Mouse (Mus musculus) forebrain, embryonic 13.5 days (tissue): ENCODE measurements around the gene Adgrf5. TPM values are rescaled to one million over a fixed set of nuclear protein-coding genes. Genes with fewer than 3 reads are reported as not detected.

Experiments used
- ATAC-seq: fragments of 200-750 bp; cut with Nextera tagmentation; 2 replicates; pipeline ENCODE4 v1.8.0; 2017
- H3K27ac ChIP-seq: fragments of 300-500 bp; sonication (generic); 2 replicates; pipeline ENCODE4 v1.5.1; 2015; ENCODE audit warnings: inconsistent platforms, mild to moderate bottlenecking, moderate library complexity
- H3K27me3 ChIP-seq: fragments of 300-500 bp; sonication (generic); 2 replicates; pipeline ENCODE4 v1.6.1; 2015; ENCODE audit warnings: mild to moderate bottlenecking, inconsistent platforms
- H3K36me3 ChIP-seq: fragments of 300-500 bp; sonication (generic); 2 replicates; pipeline ENCODE4 v1.6.1; 2015; ENCODE audit warnings: mild to moderate bottlenecking, inconsistent platforms; ENCODE audit not compliant: poor library complexity, severe bottlenecking
- H3K4me1 ChIP-seq: fragments of 300-500 bp; sonication (generic); 2 replicates; pipeline ENCODE4 v1.6.1; 2015; ENCODE audit warnings: inconsistent platforms
- H3K4me2 ChIP-seq: fragments of 300-500 bp; sonication (generic); 2 replicates; pipeline ENCODE4 v1.6.1; 2015; ENCODE audit warnings: inconsistent platforms, mild to moderate bottlenecking, moderate library complexity
- H3K4me3 ChIP-seq: fragments of 300-500 bp; sonication (generic); 2 replicates; pipeline ENCODE4 v1.5.1; 2015; ENCODE audit warnings: mild to moderate bottlenecking, inconsistent platforms
- H3K9ac ChIP-seq: fragments of 300-500 bp; sonication (generic); 2 replicates; pipeline ENCODE4 v1.6.1; 2015; ENCODE audit warnings: mild to moderate bottlenecking, inconsistent platforms
- H3K9me3 ChIP-seq: fragments of 300-500 bp; sonication (generic); replicated peaks from 2 replicates; pipeline ENCODE4 v1.6.1; 2016; ENCODE audit warnings: inconsistent platforms
- WGBS: fragments of 180-500 bp; shearing (Covaris S2); methylation state at CpG from one replicate; pipeline ENCODE4 v1.1.7; 2015; 5-methylcytosine and 5-hydroxymethylcytosine counted together
- polyA plus RNA-seq: library from polyadenylated mRNA; unstranded; fragments of >200 nt; fragmentation: Nextera tagmentation; extraction: Ambion mirVana; gene quantifications from 2 replicates; pipeline ENCODE4 v1.2.1, GENCODE M21; 2015

The Adgrf5 gene
- polyA plus RNA-seq, 1 experiment from 2014 or later = 6.6 TPM

DNA sequence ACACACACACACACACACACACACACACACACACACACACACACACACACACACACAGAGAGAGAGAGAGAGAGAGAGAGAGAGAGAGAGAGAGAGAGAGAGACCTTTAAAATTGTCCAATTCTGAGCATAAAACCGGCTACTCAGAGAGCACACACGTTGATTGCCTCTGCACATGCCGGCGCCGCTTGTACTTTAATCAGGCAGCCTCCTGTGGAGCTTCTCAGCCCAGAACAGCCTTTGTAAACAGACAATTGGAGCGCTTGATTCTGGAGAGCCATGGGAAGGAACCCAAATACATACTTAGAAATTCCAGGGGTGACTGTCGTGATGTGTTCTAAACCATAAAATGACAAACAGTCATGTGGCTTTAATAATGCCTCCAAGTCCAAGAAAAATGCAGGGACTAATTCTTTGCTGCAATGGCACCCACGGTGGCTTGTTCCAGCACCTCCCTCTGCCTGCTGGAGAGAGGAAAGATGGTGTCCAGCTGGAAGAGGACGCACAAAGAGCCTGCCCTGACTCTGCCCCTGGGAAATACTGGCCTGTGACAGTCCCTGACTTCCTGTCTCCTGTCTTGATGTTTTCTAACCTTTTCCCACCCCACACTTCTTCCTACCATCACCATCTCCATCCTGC is 2.2 kb upstream of the Adgrf5 start:
- Histone ChIP-seq H3K36me3 (no peaks in the 10 kb centered on the region), H3K4me2 (peak overlapping the region; percentile 4; the same call in 1 of the 2 replicates), H3K9me3 (no peaks in the 10 kb centered on the region), H3K4me1 (peaks cover 4% of the 10 kb centered on the region; the same call in 1 of the 2 replicates), H3K4me3 (no peak overlapping the region), H3K27ac (no peak overlapping the region), H3K9ac (no peak overlapping the region), H3K27me3 (no peaks in the 10 kb centered on the region)
- ATAC-seq = peak; percentile 48; the same call in 1 of the 2 replicates
- WGBS = 4% methylated on average over 9 of the region's 9 CpGs

GRCm38 (mm10) chr17:43361021-43361420 is 770 bp downstream of the Adgrf5 start:
- no peak overlapping the region for H3K4me3 ChIP-seq

DNA sequence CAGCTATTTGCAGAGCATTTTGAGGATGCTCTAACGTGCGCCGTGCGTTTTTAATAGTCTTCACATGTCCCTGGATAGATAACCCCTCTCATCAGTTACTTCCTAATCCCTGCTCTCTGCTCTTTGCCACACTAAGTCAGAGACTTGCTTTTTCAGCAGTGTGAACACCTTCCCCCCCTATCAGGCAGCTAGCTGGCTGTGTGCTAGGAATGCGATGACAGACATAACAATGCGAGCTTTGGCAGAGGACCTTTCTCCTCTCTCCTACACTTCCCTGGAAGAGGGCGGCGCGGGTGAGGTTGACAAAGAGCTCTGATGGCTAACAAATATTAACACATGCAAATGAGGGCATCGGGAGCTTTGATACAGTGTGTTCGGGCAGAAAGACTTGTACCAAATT is 2.1 kb downstream of the Adgrf5 start:
- no peak overlapping the region for H3K4me3 ChIP-seq
- H3K4me1 ChIP-seq = peaks cover 4% of the 10 kb centered on the region; the same call in 1 of the 2 replicates
- no peak overlapping the region for H3K9ac ChIP-seq
- H3K27ac ChIP-seq = no peak overlapping the region
- ATAC-seq = peak; percentile 21; the same call in 1 of the 2 replicates
- no peaks in the 10 kb centered on the region for H3K27me3 ChIP-seq
- no peaks in the 10 kb centered on the region for H3K9me3 ChIP-seq
- 62% methylated on average over 11 of the region's 11 CpGs for WGBS
- no peaks in the 10 kb centered on the region for H3K36me3 ChIP-seq
- 0 out of 2 replicates have a peak overlapping the region, but pooled peaks have one; percentile 2 for H3K4me2 ChIP-seq

More at GRCm38 (mm10) chr17:43361021-43361420, 770 bp downstream of the Adgrf5 start:
- Histone ChIP-seq H3K4me2 (no peak overlapping the region), H3K4me1 (peaks cover 4% of the 10 kb centered on the region; the same call in 1 of the 2 replicates), H3K9me3 (no peaks in the 10 kb centered on the region), H3K27ac (no peak overlapping the region), H3K27me3 (no peaks in the 10 kb centered on the region), H3K36me3 (no peaks in the 10 kb centered on the region), H3K9ac (no peak overlapping the region)
- 84% methylated on average over 11 of the region's 11 CpGs for WGBS
- ATAC-seq = no peak

GRCm38 (mm10) chr17:43362881-43363280 is 2.6 kb downstream of the Adgrf5 start:
- H3K4me1 ChIP-seq = peaks cover 4% of the 10 kb centered on the region; the same call in 1 of the 2 replicates
- no peak for ATAC-seq
- no peaks in the 10 kb centered on the region for H3K36me3 ChIP-seq
- WGBS = 65% methylated on average over 6 of the region's 6 CpGs
- no peak overlapping the region for H3K4me3 ChIP-seq
- H3K27me3 ChIP-seq = no peaks in the 10 kb centered on the region
- no peak overlapping the region for H3K4me2 ChIP-seq
- no peak overlapping the region for H3K9ac ChIP-seq
- H3K9me3 ChIP-seq = no peaks in the 10 kb centered on the region
- no peak overlapping the region for H3K27ac ChIP-seq

GRCm38 (mm10) chr17:43363921-43364320 is 3.7 kb downstream of the Adgrf5 start:
- ATAC-seq = no peak
- H3K9ac ChIP-seq = no peak overlapping the region

DNA sequence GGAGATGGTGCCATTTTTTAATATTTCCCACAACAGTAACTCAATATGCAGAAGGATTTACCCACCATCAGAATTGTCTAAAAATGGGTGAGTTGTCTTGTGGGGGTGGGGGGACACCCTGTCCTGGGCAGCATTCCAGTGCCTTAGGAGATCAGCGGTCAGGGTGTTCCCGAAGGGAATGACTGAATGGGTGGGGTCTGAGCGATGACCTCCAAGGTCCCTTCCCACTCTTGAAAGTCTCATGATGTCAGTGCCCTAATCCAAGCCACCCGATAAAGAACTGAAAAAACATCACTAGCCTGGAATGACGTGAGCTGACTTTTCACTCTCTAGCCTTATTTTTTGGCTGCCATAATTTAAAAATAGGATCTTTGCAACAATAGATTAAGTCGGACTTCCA is 5.0 kb downstream of the Adgrf5 start:
- Histone ChIP-seq H3K36me3 (no peaks in the 10 kb centered on the region), H3K27me3 (no peaks in the 10 kb centered on the region), H3K4me3 (no peak overlapping the region), H3K27ac (no peak overlapping the region), H3K9ac (no peak overlapping the region), H3K9me3 (no peaks in the 10 kb centered on the region), H3K4me2 (no peak overlapping the region), H3K4me1 (no peaks in the 10 kb centered on the region)
- 87% methylated on average over 6 of the region's 6 CpGs for WGBS
- no peak for ATAC-seq

More at GRCm38 (mm10) chr17:43363921-43364320, 3.7 kb downstream of the Adgrf5 start:
- Histone ChIP-seq H3K4me1 (no peaks in the 10 kb centered on the region), H3K27ac (no peak overlapping the region), H3K9me3 (no peaks in the 10 kb centered on the region), H3K4me3 (no peak overlapping the region), H3K4me2 (no peak overlapping the region), H3K36me3 (no peaks in the 10 kb centered on the region), H3K27me3 (no peaks in the 10 kb centered on the region)
- WGBS = 70% methylated on average over 6 of the region's 6 CpGs

DNA sequence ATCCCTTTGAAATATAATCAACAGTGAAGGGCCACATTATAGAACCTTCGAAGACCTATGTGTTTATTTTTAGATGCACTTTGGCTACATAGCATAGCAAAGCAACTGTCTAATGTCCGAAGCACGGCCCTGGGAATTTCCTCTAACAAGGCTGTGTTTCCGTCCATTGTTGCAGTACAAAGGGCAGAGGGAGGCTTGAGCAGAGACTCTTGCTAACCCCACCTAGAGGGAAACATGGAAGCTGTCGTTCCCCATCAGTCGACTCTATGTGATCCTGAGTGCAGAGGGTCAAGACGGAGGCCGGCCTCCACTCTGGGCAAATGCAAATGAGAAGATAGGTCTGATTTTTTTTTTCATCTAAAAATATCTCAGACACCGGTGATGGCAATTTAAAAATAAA is 6.2 kb downstream of the Adgrf5 start:
- Histone ChIP-seq H3K27ac (no peak overlapping the region), H3K9ac (no peak overlapping the region), H3K36me3 (no peaks in the 10 kb centered on the region), H3K4me1 (no peaks in the 10 kb centered on the region), H3K4me3 (no peak overlapping the region), H3K4me2 (no peak overlapping the region), H3K27me3 (no peaks in the 10 kb centered on the region), H3K9me3 (no peaks in the 10 kb centered on the region)
- WGBS = 64% methylated on average over 9 of the region's 9 CpGs
- no peak for ATAC-seq

GRCm38 (mm10) chr17:43368171-43368576 is 7.9 kb downstream of the Adgrf5 start:
- H3K4me1 ChIP-seq = no peaks in the 10 kb centered on the region
- H3K4me3 ChIP-seq = no peak overlapping the region
- H3K4me2 ChIP-seq = no peak overlapping the region
- no peak overlapping the region for H3K9ac ChIP-seq
- H3K9me3 ChIP-seq = no peaks in the 10 kb centered on the region
- ATAC-seq = no peak
- H3K27ac ChIP-seq = no peak overlapping the region
- no peaks in the 10 kb centered on the region for H3K27me3 ChIP-seq
- H3K36me3 ChIP-seq = no peaks in the 10 kb centered on the region
- WGBS = 64% methylated on average over 5 of the region's 5 CpGs

- ATAC-seq = no peak
- no peak overlapping the region for H3K9ac ChIP-seq
- no peaks in the 10 kb centered on the region for H3K27me3 ChIP-seq
- H3K9me3 ChIP-seq = no peaks in the 10 kb centered on the region
- no peak overlapping the region for H3K4me3 ChIP-seq
- no peak overlapping the region for H3K4me2 ChIP-seq
- H3K36me3 ChIP-seq = no peaks in the 10 kb centered on the region
- no peaks in the 10 kb centered on the region for H3K4me1 ChIP-seq
- no peak overlapping the region for H3K27ac ChIP-seq
- 64% methylated on average over 4 of the region's 4 CpGs for whole genome bisulfite sequencing
These were observed 12.4 kb downstream of the Adgrf5 start for GRCm38 (mm10) chr17:43372604-43373003.

DNA sequence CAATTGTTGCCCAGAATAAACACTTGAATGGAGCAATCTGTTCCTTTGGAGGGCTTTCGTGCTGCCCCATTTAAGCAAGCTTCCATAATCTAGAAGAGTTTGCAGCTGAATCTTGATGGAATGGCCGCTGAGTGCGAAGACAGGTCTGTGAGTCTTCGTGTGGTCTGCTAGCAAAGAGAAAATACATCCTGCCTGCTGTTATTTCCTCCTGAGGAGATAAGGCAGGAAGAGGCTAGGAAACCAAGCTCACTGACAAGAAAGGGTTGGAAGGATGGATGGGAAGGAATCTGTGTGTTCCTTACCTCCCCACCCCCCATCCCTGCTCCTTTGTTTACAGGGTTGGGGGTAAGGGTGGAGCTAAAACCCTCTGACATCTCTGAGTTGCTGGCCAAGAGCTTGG is 13.8 kb downstream of the Adgrf5 start:
- WGBS = 55% methylated on average over 4 of the region's 4 CpGs
- no peaks in the 10 kb centered on the region for H3K9me3 ChIP-seq
- H3K27ac ChIP-seq = no peak overlapping the region
- H3K4me3 ChIP-seq = no peak overlapping the region
- no peak overlapping the region for H3K9ac ChIP-seq
- no peaks in the 10 kb centered on the region for H3K27me3 ChIP-seq
- H3K4me2 ChIP-seq = no peak overlapping the region
- no peaks in the 10 kb centered on the region for H3K36me3 ChIP-seq
- ATAC-seq = no peak
- H3K4me1 ChIP-seq = no peaks in the 10 kb centered on the region

GRCm38 (mm10) chr17:43376527-43376926 is 16.3 kb downstream of the Adgrf5 start:
- Histone ChIP-seq H3K9me3 (no peaks in the 10 kb centered on the region), H3K27ac (no peak overlapping the region), H3K4me2 (no peak overlapping the region), H3K36me3 (no peaks in the 10 kb centered on the region), H3K9ac (no peak overlapping the region), H3K4me3 (no peak overlapping the region), H3K4me1 (no peaks in the 10 kb centered on the region), H3K27me3 (no peaks in the 10 kb centered on the region)
- 76% methylated on average over 5 of the region's 5 CpGs for WGBS
- no peak for ATAC-seq

GRCm38 (mm10) chr17:43378703-43379102 is 18.5 kb downstream of the Adgrf5 start:
- Histone ChIP-seq H3K36me3 (no peaks in the 10 kb centered on the region), H3K9ac (no peak overlapping the region), H3K9me3 (no peaks in the 10 kb centered on the region), H3K27ac (no peak overlapping the region), H3K4me1 (no peaks in the 10 kb centered on the region), H3K4me2 (no peak overlapping the region), H3K4me3 (no peak overlapping the region), H3K27me3 (no peaks in the 10 kb centered on the region)
- ATAC-seq = no peak
- WGBS = 95% methylated on average over 5 of the region's 5 CpGs

- Histone ChIP-seq H3K27me3 (no peaks in the 10 kb centered on the region), H3K4me1 (no peaks in the 10 kb centered on the region), H3K4me2 (no peak overlapping the region), H3K36me3 (no peaks in the 10 kb centered on the region), H3K27ac (no peak overlapping the region), H3K9me3 (no peaks in the 10 kb centered on the region), H3K9ac (no peak overlapping the region), H3K4me3 (no peak overlapping the region)
- ATAC-seq = no peak
- WGBS = 93% methylated on average over 5 of the region's 5 CpGs
These were observed 26.1 kb downstream of the Adgrf5 start for GRCm38 (mm10) chr17:43386331-43386730.
